Mouse (Mus musculus): Measurements from ENCODE around the gene Ccdc187. TPM values are rescaled to one million over a fixed set of nuclear protein-coding genes. Genes with fewer than 3 reads are reported as not detected.

Gene Ccdc187
- under 0.01 TPM in 1 of 2 replicates, not detected in the other for total RNA-seq (2014; rRNA removed)
- 0.04 TPM in 1 of 2 replicates, not detected in the other for polyA plus RNA-seq (2012; rRNA removed)

DNA sequence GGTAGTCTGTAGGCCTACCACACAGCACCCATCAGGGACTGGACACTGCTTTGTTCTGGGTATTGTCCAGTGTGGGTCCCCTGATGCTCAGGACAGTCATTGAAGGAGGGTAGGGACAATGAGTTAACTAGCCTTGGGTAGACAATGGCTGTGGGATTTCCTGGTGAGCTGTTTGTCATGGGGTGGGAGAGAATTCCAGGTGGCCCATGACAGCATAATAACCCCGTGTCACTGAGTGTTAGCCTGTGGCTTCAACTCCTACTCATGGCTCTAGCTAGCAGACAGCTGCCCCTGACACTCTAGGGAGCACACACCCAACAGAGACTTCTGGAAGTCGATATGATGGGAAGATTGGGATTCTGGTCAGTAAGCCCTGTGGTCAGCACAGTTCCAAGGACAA lies at the start of gene Ccdc187:
TSS of gene Ccdc187 (minus strand) at position 101 of the 400 bp plus-strand sequence.
- WGBS, result 57% methylated on average over 2 of the region's 2 CpGs
- no peaks in the 10 kb centered on the region for H3K79me2 ChIP-seq (ENCODE audit: control insufficient read depth, insufficient read depth, low read length)

DNA sequence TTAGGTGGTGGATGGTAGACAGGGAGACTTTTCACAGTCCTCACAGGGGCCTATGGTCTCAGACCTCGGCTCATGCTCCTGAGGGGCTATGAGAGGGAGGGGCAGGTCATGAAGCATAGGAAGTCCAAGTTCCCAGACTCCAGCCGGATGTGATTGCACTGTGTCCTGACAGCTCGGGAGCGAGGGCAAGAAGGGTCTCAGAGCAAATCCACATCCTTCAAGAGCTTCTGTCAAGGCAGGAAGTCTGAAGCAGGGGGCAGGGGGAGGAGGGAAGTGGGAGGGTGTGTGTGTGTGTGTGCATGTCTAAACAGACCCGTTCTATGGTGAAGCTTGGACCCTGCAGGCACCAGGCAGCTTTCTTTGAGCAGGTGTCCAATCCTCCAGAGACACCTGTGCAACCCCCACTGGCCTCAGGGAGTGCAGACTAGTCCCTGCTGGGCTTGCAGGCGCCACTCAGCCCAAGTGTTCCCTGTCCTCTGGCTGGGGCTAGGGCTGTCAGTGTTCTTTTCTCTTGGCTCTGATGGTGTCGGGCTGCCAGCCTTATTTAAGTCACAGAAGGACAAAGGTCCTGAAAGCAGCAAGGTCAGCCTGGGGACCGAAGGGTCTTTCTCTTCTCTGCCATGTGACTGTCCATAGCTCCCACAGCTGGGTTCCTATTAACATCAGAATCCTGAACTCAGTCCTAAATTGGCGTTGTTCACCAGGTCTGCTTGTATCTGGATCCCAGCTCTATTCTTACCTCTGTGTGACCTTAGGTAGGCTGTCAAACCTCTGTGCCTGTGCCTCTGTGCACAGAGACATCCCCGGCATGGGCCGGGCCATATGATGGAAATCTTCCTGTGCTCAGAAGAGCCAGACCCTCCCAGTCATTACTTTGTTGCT lies 48.5 kb upstream of the Ccdc187 start:
- peak overlapping the region; percentile 66 for H3K27ac ChIP-seq (replicated peaks; ENCODE audit: insufficient read depth, low read depth, low read length)

More for the DNA sequence above, at the start of gene Ccdc187:
- no peak for DNase-seq (ENCODE audit: extremely low read depth, low read depth, low spot score)
- Histone ChIP-seq H3K27me3 (ENCODE audit: control insufficient read depth, insufficient read depth, low read length) (no peaks in the 10 kb centered on the region), H3K4me3 (ENCODE audit: insufficient read depth, low read depth, low read length) (no peak within 1 kb of the TSS), H3K36me3 (ENCODE audit: control insufficient read depth, insufficient read depth, low read length) (no peaks in the 10 kb centered on the region), H3K9ac (ENCODE audit: low read depth, low read length) (no peak within 1 kb of the TSS), H3K27ac (replicated peaks; ENCODE audit: insufficient read depth, low read depth, low read length) (no peak within 1 kb of the TSS), H3K4me1 (ENCODE audit: control insufficient read depth, insufficient read depth, low read length) (no peaks in the 10 kb centered on the region)
- TF ChIP-seq POLR2A (IDR thresholded peaks at IDR 0.05; ENCODE audit: extremely low read depth, insufficient read depth, low read length), result no peak
- no peak for TF ChIP-seq CTCF (IDR thresholded peaks at IDR 0.05; ENCODE audit: low read depth, low read length)

DNA sequence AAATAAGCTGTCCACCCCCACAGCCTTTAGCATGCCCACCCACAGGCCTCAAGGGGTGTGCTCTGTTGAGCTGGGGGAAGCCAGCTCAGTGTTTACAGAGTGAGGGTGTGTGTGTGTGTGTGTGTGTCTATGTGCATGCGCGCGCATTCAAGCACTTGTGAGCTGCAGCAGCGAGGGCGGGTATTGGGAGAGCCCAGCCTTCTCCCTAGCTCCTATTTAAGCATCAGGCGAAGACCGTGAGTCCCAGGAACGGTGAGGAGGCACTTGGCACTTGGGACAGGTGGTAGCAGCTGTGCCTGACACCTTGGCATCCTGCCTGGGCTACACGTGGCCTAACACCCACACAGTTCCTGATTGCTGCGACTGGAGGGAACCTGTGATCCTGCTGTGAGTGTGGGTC lies 47.7 kb upstream of the Ccdc187 start:
- no peak overlapping the region for H3K4me3 ChIP-seq (ENCODE audit: insufficient read depth, low read depth, low read length)
- no peak for DNase-seq (ENCODE audit: extremely low read depth, low read depth, low spot score)
- TF ChIP-seq POLR2A (IDR thresholded peaks at IDR 0.05; ENCODE audit: extremely low read depth, insufficient read depth, low read length) (no peak), CTCF (IDR thresholded peaks at IDR 0.05; ENCODE audit: low read depth, low read length) (no peak)
- no peaks in the 10 kb centered on the region for H3K79me2 ChIP-seq (ENCODE audit: control insufficient read depth, insufficient read depth, low read length)
- H3K9ac ChIP-seq (ENCODE audit: low read depth, low read length), result peak overlapping the region; percentile 9; the same call in 1 of the 2 replicates
- H3K36me3 ChIP-seq (ENCODE audit: control insufficient read depth, insufficient read depth, low read length), result no peaks in the 10 kb centered on the region
- no peaks in the 10 kb centered on the region for H3K27me3 ChIP-seq (ENCODE audit: control insufficient read depth, insufficient read depth, low read length)
- 0 out of 2 replicates have a peak, but pooled peaks cover 4% of the 10 kb centered on the region for H3K4me1 ChIP-seq (ENCODE audit: control insufficient read depth, insufficient read depth, low read length)
- WGBS, result 13% methylated on average over 10 of the region's 10 CpGs
- H3K27ac ChIP-seq (replicated peaks; ENCODE audit: insufficient read depth, low read depth, low read length), result peak overlapping the region; percentile 66

More for the DNA sequence above, 48.5 kb upstream of the Ccdc187 start:
- Histone ChIP-seq H3K36me3 (ENCODE audit: control insufficient read depth, insufficient read depth, low read length) (no peaks in the 10 kb centered on the region), H3K79me2 (ENCODE audit: control insufficient read depth, insufficient read depth, low read length) (no peaks in the 10 kb centered on the region), H3K4me1 (ENCODE audit: control insufficient read depth, insufficient read depth, low read length) (0 out of 2 replicates have a peak, but pooled peaks cover 4% of the 10 kb centered on the region), H3K9ac (ENCODE audit: low read depth, low read length) (0 out of 2 replicates have a peak overlapping the region, but pooled peaks have one; percentile 17), H3K27me3 (ENCODE audit: control insufficient read depth, insufficient read depth, low read length) (no peaks in the 10 kb centered on the region), H3K4me3 (ENCODE audit: insufficient read depth, low read depth, low read length) (no peak overlapping the region)
- no peak for DNase-seq (ENCODE audit: extremely low read depth, low read depth, low spot score)
- WGBS, result 65% methylated on average over 11 of the region's 11 CpGs
- TF ChIP-seq POLR2A (IDR thresholded peaks at IDR 0.05; ENCODE audit: extremely low read depth, insufficient read depth, low read length), result no peak
- no peak for TF ChIP-seq CTCF (IDR thresholded peaks at IDR 0.05; ENCODE audit: low read depth, low read length)

DNA sequence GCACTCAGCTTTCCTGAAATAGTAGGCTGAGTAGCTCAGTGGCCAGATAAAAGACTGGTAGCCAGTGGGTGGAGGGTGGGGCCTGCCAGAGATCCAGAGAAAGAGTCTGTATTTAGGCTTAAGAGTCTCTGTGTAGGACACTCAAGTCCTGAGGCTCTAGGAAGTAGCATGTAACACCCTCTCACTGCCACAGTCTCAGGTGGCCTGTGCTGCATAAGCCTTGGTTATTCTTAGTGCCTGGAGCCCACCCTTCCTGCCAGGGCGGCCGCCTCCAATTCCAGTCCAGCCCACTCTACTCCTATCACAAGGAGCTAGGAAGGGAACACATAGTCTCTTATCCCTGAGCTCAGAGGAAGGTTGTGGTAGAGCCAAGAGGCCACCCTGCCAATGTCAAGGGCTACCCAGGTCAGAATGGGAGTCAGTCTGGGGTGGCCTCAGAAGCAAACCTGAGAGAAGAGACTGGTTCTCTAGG lies 47.2 kb upstream of the Ccdc187 start:
- DNase-seq (ENCODE audit: extremely low read depth, low read depth, low spot score), result no peak
- no peak overlapping the region for H3K4me3 ChIP-seq (ENCODE audit: insufficient read depth, low read depth, low read length)
- H3K9ac ChIP-seq (ENCODE audit: low read depth, low read length), result no peak overlapping the region
- no peaks in the 10 kb centered on the region for H3K27me3 ChIP-seq (ENCODE audit: control insufficient read depth, insufficient read depth, low read length)
- WGBS, result 74% methylated on average over 2 of the region's 2 CpGs
- 0 out of 2 replicates have a peak, but pooled peaks cover 4% of the 10 kb centered on the region for H3K4me1 ChIP-seq (ENCODE audit: control insufficient read depth, insufficient read depth, low read length)
- H3K79me2 ChIP-seq (ENCODE audit: control insufficient read depth, insufficient read depth, low read length), result no peaks in the 10 kb centered on the region
- peak overlapping the region; percentile 66 for H3K27ac ChIP-seq (replicated peaks; ENCODE audit: insufficient read depth, low read depth, low read length)
- no peaks in the 10 kb centered on the region for H3K36me3 ChIP-seq (ENCODE audit: control insufficient read depth, insufficient read depth, low read length)
- TF ChIP-seq CTCF (IDR thresholded peaks at IDR 0.05; ENCODE audit: low read depth, low read length), result no peak
- TF ChIP-seq POLR2A (IDR thresholded peaks at IDR 0.05; ENCODE audit: extremely low read depth, insufficient read depth, low read length), result no peak

GRCm38 (mm10) chr2:26339204-26339551 lies 44.8 kb upstream of the Ccdc187 start:
- Histone ChIP-seq H3K27ac (replicated peaks; ENCODE audit: insufficient read depth, low read depth, low read length) (no peak overlapping the region), H3K27me3 (ENCODE audit: control insufficient read depth, insufficient read depth, low read length) (no peaks in the 10 kb centered on the region), H3K4me1 (ENCODE audit: control insufficient read depth, insufficient read depth, low read length) (0 out of 2 replicates have a peak, but pooled peaks cover 4% of the 10 kb centered on the region), H3K4me3 (ENCODE audit: insufficient read depth, low read depth, low read length) (no peak overlapping the region), H3K36me3 (ENCODE audit: control insufficient read depth, insufficient read depth, low read length) (no peaks in the 10 kb centered on the region), H3K79me2 (ENCODE audit: control insufficient read depth, insufficient read depth, low read length) (no peaks in the 10 kb centered on the region), H3K9ac (ENCODE audit: low read depth, low read length) (no peak overlapping the region)
- TF ChIP-seq POLR2A (IDR thresholded peaks at IDR 0.05; ENCODE audit: extremely low read depth, insufficient read depth, low read length) (no peak), CTCF (IDR thresholded peaks at IDR 0.05; ENCODE audit: low read depth, low read length) (no peak)
- no peak for DNase-seq (ENCODE audit: extremely low read depth, low read depth, low spot score)
- 38% methylated on average over 5 of the region's 5 CpGs for WGBS
